In genomic region chr6:30738464-30739006, GRCm38 (mm10) we compare ENCODE assay signal across 8 mouse cellular contexts. TPM values are rescaled to one million over a fixed set of nuclear protein-coding genes. Genes with fewer than 3 reads are reported as not detected.
DNase-seq lines count a peak whose midpoint lies in the region; ATAC-seq and TF ChIP-seq lines count a peak whose summit lies in the region.

No protein-coding gene starts in this region.

- H3K4me2 ChIP-seq in heart, embryonic 11.5 days: peak overlapping the region; percentile 65
- H3K4me2 ChIP-seq in heart, postnatal 0 days (ENCODE audit: low read depth, low read length): peak overlapping the region; percentile 54
- H3K4me2 ChIP-seq in midbrain, embryonic 11.5 days: peak overlapping the region; percentile 62

- no peak for TF ChIP-seq EP300 in heart, postnatal 0 days (IDR thresholded peaks at IDR 0.05; ENCODE audit: low read depth)

- no peak for ATAC-seq in heart, embryonic 11.5 days (replicated peaks; ENCODE audit: insufficient number of reproducible peaks, low FRiP score, low TSS enrichment)
- no peak for ATAC-seq in heart, postnatal 0 days (ENCODE audit: insufficient read depth, low read depth)
- ATAC-seq in midbrain, embryonic 11.5 days (ENCODE audit: low FRiP score): no peak

- DNase-seq in heart, postnatal 14 days: no peak
- no peak for DNase-seq in heart, postnatal 0 days (ENCODE audit: low spot score)
- DNase-seq in midbrain, embryonic 11.5 days (ENCODE audit: low spot score, missing footprints): peak; percentile 91
- DNase-seq in spleen, postnatal 36 days (ENCODE audit: low spot score in 2 of 2): no peak
- no peak for DNase-seq in embryo, embryonic 9.5 days (ENCODE audit: extremely low spot score)
- DNase-seq in gastrocnemius, postnatal 4 days (ENCODE audit: low spot score in 2 of 2): no peak

- peak overlapping the region; percentile 83 for H3K9ac ChIP-seq in heart, embryonic 11.5 days (ENCODE audit: low read depth, low read length)
- peak overlapping the region; percentile 69 for H3K9ac ChIP-seq in heart, postnatal 0 days (replicated peaks; ENCODE audit: low read depth, low read length)
- H3K9ac ChIP-seq in midbrain, embryonic 11.5 days (ENCODE audit: low read length): peak overlapping the region; percentile 77

- H3K36me3 ChIP-seq in heart, embryonic 11.5 days (ENCODE audit: control insufficient read depth, insufficient read depth, low read length): peaks cover 11% of the 10 kb centered on the region; the same call in 1 of the 2 replicates
- peaks cover 17% of the 10 kb centered on the region for H3K36me3 ChIP-seq in heart, postnatal 0 days (replicated peaks; ENCODE audit: control insufficient read depth, insufficient read depth, low read length)
- H3K36me3 ChIP-seq in midbrain, embryonic 11.5 days (ENCODE audit: control insufficient read depth, insufficient read depth, low read length): peaks cover 9% of the 10 kb centered on the region; the same call in 1 of the 2 replicates

- TF ChIP-seq CTCF in bone marrow macrophage, adult 2 months (IDR thresholded peaks at IDR 0.05; ENCODE audit: low read depth, low read length): no peak
- TF ChIP-seq CTCF in heart, postnatal 0 days (IDR thresholded peaks at IDR 0.05; ENCODE audit: low read depth): no peak

- no peak for TF ChIP-seq POLR2A in bone marrow macrophage, adult 2 months (IDR thresholded peaks at IDR 0.05; ENCODE audit: borderline replicate concordance, low read depth, low read length)

- intact Hi-C loops in heart, postnatal 14 days (cut with DNase I): no loop called here

- H3K27ac ChIP-seq in heart, embryonic 11.5 days (ENCODE audit: low read depth, low read length): peak overlapping the region; percentile 95
- no peak overlapping the region for H3K27ac ChIP-seq in bone marrow macrophage, adult 2 months (ENCODE audit: insufficient read depth, low read depth, low read length)
- H3K27ac ChIP-seq in heart, postnatal 0 days (ENCODE audit: low read depth): peak overlapping the region; percentile 72
- H3K27ac ChIP-seq in midbrain, embryonic 11.5 days (ENCODE audit: low read depth, low read length): peak overlapping the region; percentile 57

- WGBS in heart, embryonic 11.5 days (ENCODE audit: insufficient replicate concordance): 42% methylated on average over 20 of the region's 20 CpGs
- 45% methylated on average over 20 of the region's 20 CpGs for WGBS in heart, postnatal 0 days
- 48% methylated on average over 20 of the region's 20 CpGs for WGBS in midbrain, embryonic 11.5 days

- no peaks in the 10 kb centered on the region for H3K4me1 ChIP-seq in heart, embryonic 11.5 days (ENCODE audit: control insufficient read depth, insufficient read depth, low read length)
- H3K4me1 ChIP-seq in bone marrow macrophage, adult 2 months (ENCODE audit: control insufficient read depth, insufficient read depth, low read length): no peaks in the 10 kb centered on the region
- H3K4me1 ChIP-seq in heart, postnatal 0 days (ENCODE audit: control insufficient read depth, insufficient read depth): no peaks in the 10 kb centered on the region
- H3K4me1 ChIP-seq in midbrain, embryonic 11.5 days (ENCODE audit: control insufficient read depth, insufficient read depth, low read length): peaks cover 12% of the 10 kb centered on the region

- H3K4me3 ChIP-seq in heart, embryonic 11.5 days (ENCODE audit: low read depth, low read length): peak overlapping the region; percentile 62
- H3K4me3 ChIP-seq in bone marrow macrophage, adult 2 months (ENCODE audit: insufficient read depth, low read length): peak overlapping the region; percentile 42
- peak overlapping the region; percentile 69 for H3K4me3 ChIP-seq in heart, postnatal 0 days (ENCODE audit: low read depth, low read length)
- peak overlapping the region; percentile 58 for H3K4me3 ChIP-seq in midbrain, embryonic 11.5 days (ENCODE audit: low read depth, low read length)

- H3K9me3 ChIP-seq in heart, embryonic 11.5 days (replicated peaks; ENCODE audit: control insufficient read depth, low read length): peaks cover 40% of the 10 kb centered on the region
- peaks cover 22% of the 10 kb centered on the region for H3K9me3 ChIP-seq in heart, postnatal 0 days (replicated peaks; ENCODE audit: control insufficient read depth, low read length)
- peaks cover 30% of the 10 kb centered on the region for H3K9me3 ChIP-seq in midbrain, embryonic 11.5 days (ENCODE audit: control insufficient read depth, low read length)

- H3K27me3 ChIP-seq in heart, embryonic 11.5 days (ENCODE audit: control insufficient read depth, insufficient read depth, low read length): no peaks in the 10 kb centered on the region
- no peaks in the 10 kb centered on the region for H3K27me3 ChIP-seq in heart, postnatal 0 days (ENCODE audit: control insufficient read depth, insufficient read depth, low read length)
- no peaks in the 10 kb centered on the region for H3K27me3 ChIP-seq in midbrain, embryonic 11.5 days (ENCODE audit: control insufficient read depth, insufficient read depth, low read length)

RNA-seq across cellular contexts. Expression of gene Mest, which starts 15.2 kb away (rescaled TPM):
- polyA plus RNA-seq in heart, embryonic 11.5 days (2014; fragmentation: Nextera tagmentation; extraction: Ambion mirVana): 4,075 and 4,306 TPM in 2 replicates
- total RNA-seq in heart, postnatal 14 days (2021): 10 to 100 TPM; 51.2 to 65.0 TPM
- polyA plus RNA-seq in bone marrow macrophage, adult 2 months (2012; ENCODE audit: insufficient read depth, insufficient read length, missing spikeins): not detected in 2 replicates
- total RNA-seq in heart, postnatal 0 days (2014; rRNA removed; ENCODE audit: low replicate concordance): 717 and 1,330 TPM in 2 replicates
- polyA plus RNA-seq in heart, postnatal 0 days (2015; fragmentation: Nextera tagmentation; extraction: Ambion mirVana): 664 and 669 TPM in 2 replicates
- polyA plus RNA-seq in midbrain, embryonic 11.5 days (2014; fragmentation: Nextera tagmentation; extraction: Ambion mirVana): 1,255 and 1,269 TPM in 2 replicates
- total RNA-seq in gastrocnemius, postnatal 4 days (2021): 1,000 to 10,000 TPM in 1 of 2 experiments, 100 to 1,000 TPM in 1; 835 to 1,053 TPM

RNA-seq across cellular contexts. Expression of gene Cep41, which starts 45.0 kb away (rescaled TPM):
- 10.9 and 11.0 TPM in 2 replicates for polyA plus RNA-seq in heart, embryonic 11.5 days (2014; fragmentation: Nextera tagmentation; extraction: Ambion mirVana)
- 1 to 10 TPM; 2.9 to 3.1 TPM for total RNA-seq in heart, postnatal 14 days (2021)
- 2.3 and 4.4 TPM in 2 replicates for polyA plus RNA-seq in bone marrow macrophage, adult 2 months (2012; ENCODE audit: insufficient read depth, insufficient read length, missing spikeins)
- total RNA-seq in heart, postnatal 0 days (2014; rRNA removed; ENCODE audit: low replicate concordance): 1.7 and 4.7 TPM in 2 replicates
- 5.7 and 7.5 TPM in 2 replicates for polyA plus RNA-seq in heart, postnatal 0 days (2015; fragmentation: Nextera tagmentation; extraction: Ambion mirVana)
- polyA plus RNA-seq in midbrain, embryonic 11.5 days (2014; fragmentation: Nextera tagmentation; extraction: Ambion mirVana): 23.8 and 24.5 TPM in 2 replicates
- 10 to 100 TPM; 22.2 to 23.0 TPM for total RNA-seq in gastrocnemius, postnatal 4 days (2021)

Comparison
In these comparisons a context has a peak if more than half of its experiments do, and no peak if none do; other contexts are left out.
1. RNA of gene Mest, which starts 15.2 kb away (polyA plus RNA-seq): 4,075 to 4,306 TPM in heart, embryonic 11.5 days, 1,255 to 1,269 TPM in midbrain, embryonic 11.5 days and 664 to 669 TPM in heart, postnatal 0 days; not detected in bone marrow macrophage, adult 2 months; every median in the first group is over 100 times any median in the second.
2. Peak in every context shown above with its lines, with median percentiles within 50 percentile points of each other: H3K4me2 ChIP-seq, H3K4me3 ChIP-seq and H3K9ac ChIP-seq.